Mouse (Mus musculus) mesoderm, embryonic 11.5 days (tissue): ENCODE measurements around the gene Wfdc3.
"Not testable (repeated sequence)": the region's sequence is repeated elsewhere in the genome, so short reads cannot be mapped to it uniquely, and the experiment has no call there.

ENCODE experiments used
- DNase-seq: peaks from one replicate; pipeline ENCODE4 v3.0.0-alpha.2; 2012; ENCODE audit warnings: low read depth, low spot score

Gene Wfdc3

GRCm38 (mm10) chr2:164737377-164738090, 8.2 kb downstream of the Wfdc3 start:
- no peak for DNase-seq

- no peak for DNase-seq
Measured at GRCm38 (mm10) chr2:164735446-164735845, 10.3 kb downstream of the Wfdc3 start.

GRCm38 (mm10) chr2:164734839-164735238, 10.9 kb downstream of the Wfdc3 start:
- no peak for DNase-seq

GRCm38 (mm10) chr2:164733259-164733658, 12.5 kb downstream of the Wfdc3 start:
- no peak for DNase-seq

- DNase-seq, result no peak
Measured at GRCm38 (mm10) chr2:164731719-164732118, 14.0 kb downstream of the Wfdc3 start.

GRCm38 (mm10) chr2:164725895-164726619, 19.7 kb downstream of the Wfdc3 start:
- peak; percentile 80 for DNase-seq

GRCm38 (mm10) chr2:164723276-164723675, 22.5 kb downstream of the Wfdc3 start:
- no peak for DNase-seq

GRCm38 (mm10) chr2:164716194-164716786, 29.4 kb downstream of the Wfdc3 start:
- DNase-seq, result not testable (repeated sequence)

GRCm38 (mm10) chr2:164715005-164715404, 30.7 kb downstream of the Wfdc3 start, which contains the start of gene Spint5:
Gene Spint5, plus strand, starts transcription at chr2:164715305.
- no peak for DNase-seq

GRCm38 (mm10) chr2:164705991-164706390, 39.7 kb downstream of the Wfdc3 start:
- DNase-seq, result no peak

- DNase-seq, result no peak
Measured at GRCm38 (mm10) chr2:164705328-164705727, 40.4 kb downstream of the Wfdc3 start.

GRCm38 (mm10) chr2:164704235-164704634, 41.5 kb downstream of the Wfdc3 start:
- DNase-seq, result no peak

- no peak for DNase-seq
Measured at GRCm38 (mm10) chr2:164701761-164702160, 44.0 kb downstream of the Wfdc3 start.

- DNase-seq, result no peak
Measured at GRCm38 (mm10) chr2:164700959-164701358, 44.8 kb downstream of the Wfdc3 start.

GRCm38 (mm10) chr2:164698201-164698600, 47.5 kb downstream of the Wfdc3 start, which contains the start of gene Spint4:
Gene Spint4, plus strand, starts transcription at chr2:164698501.
- no peak for DNase-seq

- no peak for DNase-seq
Measured at GRCm38 (mm10) chr2:164684807-164685206, 60.9 kb downstream of the Wfdc3 start, which contains the start of gene Wfdc13. Gene Wfdc13, plus strand, starts transcription at chr2:164685107.
